Mouse (Mus musculus) small intestine, adult 2 months (tissue): ENCODE results near the gene Pkd1l1.

Experiments
- CTCF ChIP-seq: fragments of 200-500 bp; IDR thresholded peaks from 2 replicates; pipeline ENCODE4 v1.5.1; 2012; ENCODE audit warnings: low read depth, mild to moderate bottlenecking, control low read depth, inconsistent platforms, low read length, moderate library complexity, mixed read lengths; ENCODE audit not compliant: insufficient replicate concordance, insufficient read length; ENCODE audit errors: extremely low read depth
- POLR2A ChIP-seq: fragments of 200-500 bp; IDR thresholded peaks from 2 replicates; pipeline ENCODE4 v1.6.1; 2012; ENCODE audit warnings: low read depth, mild to moderate bottlenecking, control low read depth, inconsistent platforms, low read length, moderate library complexity

GRCm38 (mm10) chr11:9008761-9009160 lies 35.7 kb upstream of the Pkd1l1 start:
- TF ChIP-seq POLR2A (no peak), CTCF (no peak)
